Mouse (Mus musculus) erythroblast, embryonic 14.5 days (primary cell): ENCODE data around the gene Ceacam16. TPM values are rescaled to one million over a fixed set of nuclear protein-coding genes. Genes with fewer than 3 reads are reported as not detected.

Source experiments
- H3K27me3 ChIP-seq: 2 replicates; pipeline ENCODE4 v1.6.1; 2012; ENCODE audit warnings: inconsistent platforms; ENCODE audit not compliant: control insufficient read depth
- H3K36me3 ChIP-seq: 2 replicates; pipeline ENCODE4 v1.6.1; 2012; ENCODE audit warnings: mild to moderate bottlenecking, inconsistent platforms; ENCODE audit not compliant: control insufficient read depth
- H3K4me1 ChIP-seq: 2 replicates; pipeline ENCODE4 v1.6.1; 2012; ENCODE audit warnings: inconsistent platforms; ENCODE audit not compliant: control insufficient read depth
- H3K4me3 ChIP-seq: replicated peaks from 2 replicates; pipeline ENCODE3; 2012; ENCODE audit warnings: moderate library complexity, mild to moderate bottlenecking, inconsistent platforms
- H3K9me3 ChIP-seq: 2 replicates; pipeline ENCODE4 v1.6.1; 2012; ENCODE audit warnings: low read length, inconsistent platforms, mixed read lengths; ENCODE audit not compliant: control insufficient read depth
- GATA1 ChIP-seq: IDR thresholded peaks from 2 replicates; pipeline ENCODE4 v1.6.1; 2012; ENCODE audit warnings: low read length, inconsistent platforms, mixed read lengths
- TAL1 ChIP-seq: IDR thresholded peaks from 3 replicates; pipeline ENCODE4 v1.6.1; 2012; ENCODE audit warnings: low read length, inconsistent platforms, mixed read lengths
- polyA plus RNA-seq: library from polyadenylated mRNA; stranded (reverse); fragments of >175 nt; gene quantifications from 2 replicates; pipeline ENCODE4 v1.2.3, GENCODE M21; 2012

Gene Ceacam16
- polyA plus RNA-seq, 1 experiment: not detected

- Histone ChIP-seq H3K36me3 (no peaks in the 10 kb centered on the region; the same call in 1 of the 2 replicates), H3K27me3 (peaks cover 30% of the 10 kb centered on the region), H3K4me3 (no peak overlapping the region), H3K4me1 (peaks cover 10% of the 10 kb centered on the region), H3K9me3 (no peaks in the 10 kb centered on the region)
- no peak for TF ChIP-seq GATA1
- no peak for TF ChIP-seq TAL1
Observed at GRCm38 (mm10) chr7:19813161-19813560, 47.9 kb downstream of the Ceacam16 start.

GRCm38 (mm10) chr7:19811114-19811513 is 50.0 kb downstream of the Ceacam16 start:
- H3K4me1 ChIP-seq: peaks cover 9% of the 10 kb centered on the region
- no peaks in the 10 kb centered on the region for H3K9me3 ChIP-seq
- peaks cover 14% of the 10 kb centered on the region for H3K27me3 ChIP-seq
- H3K4me3 ChIP-seq: no peak overlapping the region
- no peak for TF ChIP-seq TAL1
- TF ChIP-seq GATA1: no peak
- H3K36me3 ChIP-seq: no peaks in the 10 kb centered on the region; the same call in 1 of the 2 replicates

- Histone ChIP-seq H3K9me3 (no peaks in the 10 kb centered on the region), H3K4me3 (no peak overlapping the region), H3K4me1 (peaks cover 6% of the 10 kb centered on the region), H3K36me3 (no peaks in the 10 kb centered on the region; the same call in 1 of the 2 replicates), H3K27me3 (peaks cover 6% of the 10 kb centered on the region; the same call in 1 of the 2 replicates)
- TF ChIP-seq TAL1: no peak
- no peak for TF ChIP-seq GATA1
Observed at GRCm38 (mm10) chr7:19809369-19809768, 51.7 kb downstream of the Ceacam16 start.

- no peaks in the 10 kb centered on the region for H3K9me3 ChIP-seq
- no peak for TF ChIP-seq GATA1
- no peak for TF ChIP-seq TAL1
- no peak overlapping the region for H3K4me3 ChIP-seq
- H3K4me1 ChIP-seq: peaks cover 6% of the 10 kb centered on the region
- peaks cover 5% of the 10 kb centered on the region; the same call in 1 of the 2 replicates for H3K27me3 ChIP-seq
- no peaks in the 10 kb centered on the region; the same call in 1 of the 2 replicates for H3K36me3 ChIP-seq
Observed at GRCm38 (mm10) chr7:19806356-19806969, 54.6 kb downstream of the Ceacam16 start.

GRCm38 (mm10) chr7:19802995-19803394 is 58.1 kb downstream of the Ceacam16 start:
- no peaks in the 10 kb centered on the region for H3K4me1 ChIP-seq
- no peak overlapping the region for H3K4me3 ChIP-seq
- TF ChIP-seq GATA1: no peak
- H3K36me3 ChIP-seq: no peaks in the 10 kb centered on the region
- no peaks in the 10 kb centered on the region for H3K27me3 ChIP-seq
- no peaks in the 10 kb centered on the region for H3K9me3 ChIP-seq

Other genes with a start within 250 kb of the Ceacam16 start
- 0.32 and 0.48 TPM in 2 replicates for gene Relb, start 231.9 kb downstream of the Ceacam16 start, polyA plus RNA-seq
- gene Clptm1, start 196.3 kb downstream of the Ceacam16 start, polyA plus RNA-seq: 15.2 and 16.7 TPM in 2 replicates
- gene Apoc2, start 183.4 kb downstream of the Ceacam16 start, polyA plus RNA-seq: 0.32 and 0.99 TPM in 2 replicates
- not detected in 2 replicates for gene Gm44805, start 179.9 kb downstream of the Ceacam16 start, polyA plus RNA-seq
- 0.10 and 0.20 TPM in 2 replicates for gene Apoc4, start 179.8 kb downstream of the Ceacam16 start, polyA plus RNA-seq
- gene Apoc1, start 168.6 kb downstream of the Ceacam16 start, polyA plus RNA-seq: 0.94 and 1.3 TPM in 2 replicates
- 12.1 and 14.3 TPM in 2 replicates for gene Apoe, start 162.1 kb downstream of the Ceacam16 start, polyA plus RNA-seq
- 12.7 and 13.1 TPM in 2 replicates for gene Tomm40, start 145.9 kb downstream of the Ceacam16 start, polyA plus RNA-seq
- 0.13 and 0.15 TPM in 2 replicates for gene Nectin2, start 110.8 kb downstream of the Ceacam16 start, polyA plus RNA-seq
- gene Bcam, start 90.3 kb downstream of the Ceacam16 start, polyA plus RNA-seq: 0.02 TPM in 1 of 2 replicates, not detected in the other
- gene Cblc, start 64.5 kb downstream of the Ceacam16 start, polyA plus RNA-seq: not detected in 2 replicates
- gene Bcl3, start 38.5 kb downstream of the Ceacam16 start, polyA plus RNA-seq: 0.15 and 0.18 TPM in 2 replicates
- not detected in 2 replicates for gene Gm19345, start 9.3 kb downstream of the Ceacam16 start, polyA plus RNA-seq
- not detected in 2 replicates for gene Ceacam19, start 26.7 kb upstream of the Ceacam16 start, polyA plus RNA-seq
- gene Pvr, start 59.9 kb upstream of the Ceacam16 start, polyA plus RNA-seq: 0.02 and 0.04 TPM in 2 replicates
- not detected in 2 replicates for gene Igsf23, start 89.5 kb upstream of the Ceacam16 start, polyA plus RNA-seq
- not detected in 2 replicates for gene Ceacam20, start 104.1 kb upstream of the Ceacam16 start, polyA plus RNA-seq
- not detected in 2 replicates for gene Nlrp9b, start 130.2 kb upstream of the Ceacam16 start, polyA plus RNA-seq
- 0.01 TPM in 1 of 2 replicates, not detected in the other for gene Vmn1r91, start 238.4 kb upstream of the Ceacam16 start, polyA plus RNA-seq